Mouse (Mus musculus): ENCODE results near the gene Mob3b.

Gene Mob3b

DNA sequence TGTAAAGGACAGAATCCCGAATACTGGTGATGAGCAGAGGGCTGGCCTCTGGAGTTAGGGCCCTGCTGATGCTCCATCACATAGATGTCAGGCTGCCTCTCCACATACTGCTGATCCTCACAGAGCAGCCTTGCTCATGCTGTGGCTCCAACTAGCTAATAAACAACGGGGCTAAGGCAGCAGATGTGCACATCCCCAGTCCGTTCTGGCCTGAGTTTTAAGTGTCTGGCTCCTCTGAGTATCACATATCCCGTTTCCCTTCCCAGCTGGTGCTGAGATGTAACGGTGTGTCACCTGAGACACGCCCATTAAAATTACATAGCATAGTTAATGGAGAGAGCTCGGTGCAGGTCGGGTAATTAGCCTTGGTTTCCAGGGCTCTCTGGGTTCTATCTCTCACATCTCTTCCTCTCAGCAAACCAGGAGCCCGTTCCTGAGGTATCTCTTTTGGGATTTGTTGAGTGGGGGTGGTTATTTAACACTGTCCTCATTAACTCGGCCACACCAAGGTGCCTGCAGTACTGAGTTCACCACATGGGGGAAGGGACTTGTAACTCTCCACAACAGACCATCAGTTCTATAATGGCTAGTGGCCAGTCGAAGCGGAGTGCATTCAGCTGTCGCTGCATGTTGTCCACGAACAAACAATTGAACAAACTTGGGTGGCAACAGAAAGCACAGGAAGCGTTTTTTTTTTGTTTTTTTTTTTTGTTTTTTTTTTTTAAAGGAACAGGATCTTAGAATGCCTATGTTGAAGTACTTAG, 92.0 kb downstream of the Mob3b start:
- DNase-seq (ENCODE audit: low spot score in 2 of 2): no peak

DNA sequence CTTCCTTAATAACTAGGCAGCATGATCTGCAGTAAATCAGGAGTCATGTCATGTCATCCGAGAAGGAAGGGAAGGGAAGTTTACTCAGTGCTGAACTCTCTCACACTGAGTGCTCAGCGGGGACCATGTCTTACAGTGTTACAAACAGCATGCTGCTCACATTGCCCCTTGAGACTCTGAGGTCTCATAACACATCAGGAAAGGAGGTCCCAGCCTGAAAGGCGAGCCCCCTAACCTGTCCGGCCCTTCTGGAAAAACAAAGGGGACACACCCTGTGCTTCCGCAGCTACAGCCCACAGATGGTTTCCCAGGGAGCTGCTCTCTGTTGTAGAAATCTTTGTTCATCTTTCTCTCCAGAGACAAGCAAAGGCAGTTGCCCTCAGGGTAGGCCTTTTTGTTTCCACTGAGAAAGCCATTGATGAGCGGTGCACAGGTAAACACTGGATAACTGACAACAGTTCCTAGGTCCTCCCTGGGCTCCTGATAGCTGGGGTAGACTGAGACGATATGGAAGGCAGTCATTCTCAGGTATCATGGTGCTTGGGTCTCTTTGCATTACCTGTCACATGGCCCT, 94.1 kb downstream of the Mob3b start:
- DNase-seq (ENCODE audit: low spot score in 2 of 2): no peak

DNA sequence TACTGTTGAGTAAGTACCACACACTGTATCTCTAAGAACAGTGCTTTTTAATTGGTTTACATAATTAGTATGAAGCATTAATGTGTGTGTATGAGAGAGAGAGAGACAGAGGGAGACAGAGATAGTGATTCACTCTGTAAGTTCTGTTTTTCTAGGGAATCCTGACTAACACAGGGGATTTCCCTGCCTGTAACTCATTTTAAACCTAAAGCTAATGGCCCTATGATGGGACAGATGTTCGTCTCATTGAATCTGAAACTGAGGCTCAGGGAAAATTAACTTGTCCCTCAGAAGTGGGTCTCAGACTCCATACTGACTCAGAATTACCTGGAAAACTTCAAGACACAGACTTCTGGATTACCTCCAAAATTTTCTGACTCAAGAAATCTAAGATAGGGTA, 96.3 kb downstream of the Mob3b start:
- no peak for DNase-seq (ENCODE audit: low spot score in 2 of 2)

GRCm38 (mm10) chr4:35060401-35060800, 96.9 kb downstream of the Mob3b start:
- DNase-seq (ENCODE audit: low spot score in 2 of 2): no peak

DNA sequence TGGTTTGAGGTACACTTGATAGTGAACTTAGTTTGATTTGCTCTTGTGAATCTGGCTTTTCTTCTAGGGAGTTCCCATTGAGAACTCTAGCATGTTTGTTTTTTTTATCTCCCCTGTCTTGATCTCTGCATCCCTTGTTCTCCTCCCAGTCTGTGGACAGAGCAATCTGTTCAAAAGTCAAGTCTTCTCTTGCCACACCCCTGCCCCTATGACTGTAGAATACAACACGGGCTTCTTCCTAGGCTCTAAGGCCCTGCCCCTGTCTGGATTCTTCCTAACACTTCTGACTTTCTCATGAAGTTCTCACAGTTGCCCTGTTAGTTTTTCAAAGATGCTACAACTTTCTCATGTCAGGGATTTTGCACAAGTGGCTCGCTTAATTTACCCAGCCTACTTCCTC, 102.9 kb downstream of the Mob3b start:
- DNase-seq (ENCODE audit: low spot score in 2 of 2): no peak

DNA sequence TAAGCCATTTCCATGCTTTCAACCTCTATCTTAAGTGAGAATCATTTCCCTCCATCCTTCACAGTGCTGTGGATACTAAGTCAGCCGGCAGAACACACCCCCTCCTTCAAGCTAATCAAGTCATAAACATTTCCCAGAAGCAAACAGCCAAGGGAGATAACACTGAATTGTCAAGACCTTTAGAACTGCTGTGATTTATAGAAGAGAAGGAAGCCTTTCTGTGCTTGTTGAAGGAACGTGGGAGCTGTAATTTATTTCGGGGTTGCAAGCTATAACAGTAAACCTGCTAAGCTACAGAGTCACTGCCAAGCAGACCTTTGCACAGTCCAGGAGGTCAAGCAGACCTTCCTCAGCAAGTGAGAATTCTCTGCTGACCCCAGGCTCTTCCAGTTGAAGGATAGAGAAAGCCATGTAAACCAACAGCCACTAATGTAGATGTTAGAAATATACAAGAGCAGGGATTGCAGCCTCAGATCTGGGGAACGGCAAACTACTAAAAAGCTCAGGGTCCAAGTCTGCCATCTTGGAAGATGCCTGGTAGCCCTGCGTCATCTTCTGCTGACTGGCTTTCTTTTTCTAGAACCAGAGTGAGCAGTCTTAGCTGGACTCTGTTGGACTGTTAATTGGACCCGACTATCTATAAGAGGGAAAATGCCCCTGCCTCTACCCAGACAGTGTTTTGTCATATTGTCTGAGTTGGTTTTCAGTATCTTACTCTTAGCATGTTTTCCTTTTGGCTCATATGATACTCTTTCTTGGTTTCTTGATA, 104.9 kb downstream of the Mob3b start:
- no peak for DNase-seq (ENCODE audit: low spot score in 2 of 2)

DNA sequence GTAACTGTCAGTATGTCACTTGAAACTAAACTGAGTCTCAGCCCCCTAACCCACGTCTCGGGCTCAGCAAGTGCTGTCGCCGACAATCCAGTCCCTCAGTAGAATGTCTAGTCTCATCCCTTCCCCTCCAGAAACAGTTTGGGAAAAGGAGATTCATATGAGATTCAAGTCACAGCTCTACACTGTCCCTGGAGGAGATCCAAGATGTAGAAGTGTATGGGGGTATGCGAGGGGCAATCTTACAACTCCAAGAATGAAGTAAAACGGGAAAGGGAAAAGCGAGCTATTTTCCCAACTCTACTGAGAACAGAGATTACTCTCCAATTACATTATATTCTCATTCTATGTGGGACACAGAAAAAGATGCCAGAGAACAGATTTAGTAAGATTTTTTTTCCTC, 106.1 kb downstream of the Mob3b start:
- no peak for DNase-seq (ENCODE audit: low spot score in 2 of 2)

GRCm38 (mm10) chr4:35049742-35050058, 107.6 kb downstream of the Mob3b start:
- DNase-seq (ENCODE audit: low spot score in 2 of 2): no peak

DNA sequence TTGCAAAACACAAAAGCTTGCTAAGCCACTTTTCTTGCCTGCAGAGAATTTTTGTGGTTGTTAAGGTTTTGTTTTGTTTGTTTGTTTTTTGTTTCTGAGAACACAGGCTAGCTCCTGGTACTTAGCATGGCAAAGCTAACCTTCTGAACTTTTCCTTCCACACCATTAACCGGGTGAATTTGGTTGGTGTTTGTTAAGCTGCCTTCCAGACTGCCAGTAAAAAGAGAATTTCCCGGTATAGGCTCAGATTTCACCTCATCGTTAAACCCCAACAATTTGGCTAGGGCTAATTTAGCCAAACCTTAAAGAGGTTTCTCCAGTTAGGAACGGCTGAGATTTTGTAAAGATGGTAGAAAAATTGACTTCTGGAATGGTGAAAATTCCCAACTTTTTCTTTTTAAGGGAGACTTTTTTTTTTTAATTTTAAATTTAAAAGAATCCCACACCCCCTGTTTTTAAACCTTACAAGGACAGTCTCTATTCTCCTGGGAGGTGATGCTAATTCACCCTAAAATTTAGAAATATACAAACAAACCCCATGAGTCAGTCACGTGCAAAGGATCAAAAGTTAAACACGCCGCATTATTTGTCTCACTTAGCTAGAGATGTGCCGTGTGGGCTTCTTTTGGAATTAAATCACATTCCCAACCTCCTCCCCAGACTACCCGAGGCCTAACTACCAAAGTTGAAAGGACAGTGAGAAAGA, 108.1 kb downstream of the Mob3b start:
- no peak for DNase-seq (ENCODE audit: low spot score in 2 of 2)

GRCm38 (mm10) chr4:35040896-35041295, 116.4 kb downstream of the Mob3b start:
- no peak for DNase-seq (ENCODE audit: low spot score in 2 of 2)

GRCm38 (mm10) chr4:35040306-35040705, 117.0 kb downstream of the Mob3b start:
- DNase-seq (ENCODE audit: low spot score in 2 of 2): no peak

DNA sequence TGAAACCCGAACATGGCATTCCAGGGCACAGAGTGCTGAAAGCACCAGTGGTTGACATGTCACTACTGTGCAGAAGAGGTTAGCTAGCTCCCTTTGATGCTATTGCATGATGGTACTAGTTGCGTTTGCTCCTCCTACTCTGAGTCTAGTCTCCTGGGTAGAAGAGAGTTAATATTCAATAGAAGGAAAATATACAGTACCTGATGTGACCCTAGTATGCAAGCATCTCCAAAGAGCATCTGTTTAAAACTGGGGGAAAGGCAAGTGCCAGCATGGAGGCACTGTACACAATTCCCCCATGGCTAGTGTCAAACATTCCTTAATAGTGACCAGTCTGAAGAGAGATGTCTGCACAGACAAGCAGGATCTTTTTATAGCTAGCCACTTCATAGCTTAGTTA, 119.5 kb downstream of the Mob3b start:
- DNase-seq (ENCODE audit: low spot score in 2 of 2): no peak

GRCm38 (mm10) chr4:35034504-35035290, 122.6 kb downstream of the Mob3b start:
- DNase-seq (ENCODE audit: low spot score in 2 of 2): no peak

DNA sequence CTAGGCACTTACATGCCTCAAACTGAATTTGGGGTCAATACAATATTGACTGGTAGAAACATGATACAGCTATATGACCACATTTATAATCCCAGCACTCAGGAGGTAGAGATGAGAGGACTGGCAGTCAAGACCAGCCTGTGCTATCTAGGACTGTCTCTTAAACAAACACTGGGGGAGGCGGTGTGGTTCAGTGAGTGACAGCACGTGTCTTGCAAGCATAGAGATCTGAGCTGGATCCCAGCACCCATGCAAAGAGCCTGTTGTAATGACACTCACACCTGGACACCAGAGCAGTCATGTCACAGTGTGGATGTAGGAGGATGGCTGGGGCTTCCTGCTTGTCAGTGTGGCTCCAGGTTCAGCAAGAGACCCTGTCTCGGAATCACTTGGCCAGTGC, 124.5 kb downstream of the Mob3b start:
- DNase-seq (ENCODE audit: low spot score in 2 of 2): no peak

- DNase-seq (ENCODE audit: low spot score in 2 of 2): no peak
Observed at GRCm38 (mm10) chr4:35031623-35032022, 125.7 kb downstream of the Mob3b start.

DNA sequence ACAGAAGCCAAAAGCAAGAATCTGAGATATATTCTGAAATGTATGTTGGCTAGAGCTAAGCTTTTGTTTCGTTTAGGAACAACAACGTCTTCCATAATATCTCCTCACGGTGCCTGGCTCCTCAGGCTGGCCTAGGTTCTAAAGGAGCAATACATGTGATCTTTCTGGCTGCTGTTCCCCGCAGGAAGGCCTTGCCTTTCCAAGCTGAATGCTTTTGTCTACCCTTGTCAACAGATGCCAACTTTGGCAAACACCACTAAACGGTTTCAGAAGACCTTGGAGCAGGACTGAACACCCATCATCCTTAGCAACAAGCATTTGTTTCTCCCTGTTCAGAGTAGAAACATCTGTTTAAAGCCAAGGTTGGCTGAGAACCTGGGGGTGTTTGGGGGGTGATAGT, 126.1 kb downstream of the Mob3b start:
- no peak for DNase-seq (ENCODE audit: low spot score in 2 of 2)

GRCm38 (mm10) chr4:35018416-35018815, 138.9 kb downstream of the Mob3b start:
- no peak for DNase-seq (ENCODE audit: low spot score in 2 of 2)

- no peak for DNase-seq (ENCODE audit: low spot score in 2 of 2)
Observed at GRCm38 (mm10) chr4:35012401-35013307, 144.6 kb downstream of the Mob3b start.

DNA sequence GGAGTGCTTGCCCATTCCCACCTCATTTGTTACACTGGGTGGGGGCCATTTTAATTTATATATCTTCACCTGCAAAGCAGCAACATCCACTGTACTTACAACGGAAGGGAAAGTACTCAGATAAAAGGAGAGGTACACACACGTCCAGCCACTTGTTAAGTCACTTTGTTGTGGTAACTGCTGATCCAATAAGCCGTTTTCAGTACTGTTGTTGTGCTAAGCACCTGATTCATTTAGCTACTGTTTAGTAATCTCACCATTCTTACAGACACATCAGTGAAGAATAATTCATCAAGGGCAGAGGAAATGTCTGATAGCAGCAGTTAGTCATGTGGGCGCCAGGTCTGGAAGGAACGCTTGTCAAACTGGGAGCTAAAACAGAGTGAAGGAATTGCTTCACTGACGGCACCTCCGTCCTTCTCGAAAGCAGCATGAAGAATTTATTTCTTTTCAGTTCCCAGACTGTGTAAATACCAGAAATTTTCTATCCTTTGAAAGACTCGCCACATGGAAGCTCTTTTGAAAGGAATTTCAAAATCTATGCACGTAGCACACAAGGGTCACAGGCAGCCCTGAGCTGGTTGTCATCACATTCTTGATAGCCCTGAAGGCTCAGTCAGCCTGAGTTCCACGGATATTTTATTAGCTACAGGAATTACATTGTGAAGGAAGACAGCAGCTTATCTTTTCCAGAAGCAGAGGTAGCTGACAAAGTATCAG, 150.6 kb downstream of the Mob3b start:
- DNase-seq (ENCODE audit: low spot score in 2 of 2): no peak

- DNase-seq (ENCODE audit: low spot score in 2 of 2): no peak
Observed at GRCm38 (mm10) chr4:35006056-35006455, 151.2 kb downstream of the Mob3b start.

Data from spleen, postnatal 36 days (tissue).